ENCODE assay signal across 31 mouse cellular contexts in the genomic region with DNA sequence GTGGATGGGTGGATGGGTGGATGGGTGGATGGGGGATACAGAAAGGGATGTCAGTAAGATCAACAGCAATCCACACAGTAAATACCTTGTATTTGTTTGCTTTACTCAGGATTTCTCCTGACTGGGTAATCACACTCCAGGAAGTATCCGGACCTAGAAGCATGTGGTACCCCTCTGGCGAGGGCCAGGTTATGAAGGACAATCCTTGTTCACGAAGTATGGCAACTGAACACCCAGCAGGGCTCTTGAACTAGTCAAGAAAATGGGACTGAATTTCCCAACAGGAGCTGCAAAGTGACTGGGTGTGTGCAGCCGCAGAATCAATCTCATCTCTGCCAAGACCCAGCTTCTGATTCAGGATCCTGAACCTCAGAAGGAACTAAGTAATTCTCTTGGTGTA. TPM values are rescaled to one million over a fixed set of nuclear protein-coding genes. Genes with fewer than 3 reads are reported as not detected.
"Had no signal": no experiment of that assay in that cellular context is flagged by ENCODE, and none has a peak within 500 bp of the region (broad histone marks: within the 10 kb centered on the region; RNA-seq: fewer than 3 reads in every experiment).

No protein-coding gene starts in this region.

- H3K4me3 ChIP-seq: layer of hippocampus, adult 2 months; limb, embryonic 12.5 days; limb, embryonic 15.5 days; lung, embryonic 15.5 days; midbrain, embryonic 12.5 days; midbrain, embryonic 15.5 days; neural tube, embryonic 12.5 days; neural tube, embryonic 15.5 days had no signal

- H3K27ac ChIP-seq: kidney, postnatal 0 days; layer of hippocampus, adult 2 months; limb, embryonic 12.5 days; limb, embryonic 15.5 days; liver, embryonic 14.5 days; lung, embryonic 15.5 days; midbrain, embryonic 12.5 days; midbrain, embryonic 15.5 days; neural tube, embryonic 12.5 days; neural tube, embryonic 15.5 days had no signal

- ATAC-seq: intestine, postnatal 0 days; midbrain, embryonic 15.5 days had no signal

- H3K36me3 ChIP-seq: limb, embryonic 12.5 days; limb, embryonic 15.5 days; lung, embryonic 15.5 days; midbrain, embryonic 12.5 days; midbrain, embryonic 15.5 days; neural tube, embryonic 12.5 days; neural tube, embryonic 15.5 days had no signal

- H3K4me1 ChIP-seq: limb, embryonic 12.5 days; limb, embryonic 15.5 days; lung, embryonic 15.5 days; midbrain, embryonic 12.5 days; midbrain, embryonic 15.5 days; neural tube, embryonic 12.5 days; neural tube, embryonic 15.5 days had no signal

- H3K27me3 ChIP-seq: limb, embryonic 12.5 days; limb, embryonic 15.5 days; lung, embryonic 15.5 days; midbrain, embryonic 12.5 days; midbrain, embryonic 15.5 days; neural tube, embryonic 12.5 days; neural tube, embryonic 15.5 days had no signal

- DNase-seq: kidney, adult 2 months; kidney, postnatal 25 days; layer of hippocampus, adult 9-11 months; liver, postnatal 0 days; lung, postnatal 10 days; lung, postnatal 4 days; right cerebral cortex, adult 18-20 months; right cerebral cortex, postnatal 14 days; right cerebral cortex, postnatal 4 days; thymus, adult 18-20 months; thymus, postnatal 14 days had no signal

RNA-seq across cellular contexts. Expression of a gene that starts 0.7 kb away (rescaled TPM):
- total RNA-seq: layer of hippocampus, adult 2 months; layer of hippocampus, postnatal 25 days; left cerebral cortex, adult 18-20 months; left cerebral cortex, postnatal 25 days had no signal
- polyA plus RNA-seq: limb, embryonic 12.5 days; midbrain, embryonic 15.5 days had no signal

RNA-seq across cellular contexts. Expression of a gene that starts 15.8 kb away (rescaled TPM):
- total RNA-seq: layer of hippocampus, adult 2 months; layer of hippocampus, postnatal 25 days; left cerebral cortex, adult 18-20 months; left cerebral cortex, postnatal 25 days; megakaryocyte, adult 5-6 weeks had no signal
- polyA plus RNA-seq: intestine, postnatal 0 days; kidney, adult 2 months; kidney, embryonic 14.5 days; kidney, postnatal 0 days; large intestine, adult 2 months; limb, embryonic 12.5 days; limb, embryonic 15.5 days; liver, embryonic 11.5 days; liver, embryonic 14.5 days; liver, postnatal 0 days; lung, embryonic 15.5 days; midbrain, embryonic 12.5 days; midbrain, embryonic 15.5 days; neural tube, embryonic 12.5 days; neural tube, embryonic 15.5 days; stomach, embryonic 16.5 days; testis, adult 2 months had no signal

RNA-seq across cellular contexts. Expression of a gene that starts 37.9 kb away (rescaled TPM):
- total RNA-seq: layer of hippocampus, adult 2 months; layer of hippocampus, postnatal 25 days; left cerebral cortex, adult 18-20 months; left cerebral cortex, postnatal 25 days; megakaryocyte, adult 5-6 weeks had no signal
- polyA plus RNA-seq: intestine, postnatal 0 days; kidney, adult 2 months; kidney, embryonic 14.5 days; kidney, postnatal 0 days; large intestine, adult 2 months; limb, embryonic 12.5 days; limb, embryonic 15.5 days; liver, embryonic 11.5 days; liver, embryonic 14.5 days; liver, postnatal 0 days; lung, embryonic 15.5 days; midbrain, embryonic 12.5 days; midbrain, embryonic 15.5 days; neural tube, embryonic 12.5 days; neural tube, embryonic 15.5 days; stomach, embryonic 16.5 days; testis, adult 2 months had no signal
